Mouse (Mus musculus): ENCODE measurements at regions not wholly inside any gene's neighbourhood (a gene's known extent, or its start where the extent isn't known, plus 50 kb on each side); places are given as distances from the start of the nearest gene placed in this dataset.

GRCm38 (mm10) chr14:120770579-120770978 lies 140.4 kb upstream of the Ipo5 start:
- TF ChIP-seq CTCF (IDR thresholded peaks at IDR 0.05; ENCODE audit: borderline replicate concordance, extremely low read depth, insufficient read depth, insufficient read length) (no peak), POLR2A (IDR thresholded peaks at IDR 0.05; ENCODE audit: borderline replicate concordance, extremely low read depth, insufficient read depth, insufficient read length, poor library complexity, severe bottlenecking) (no peak)

Measured in brain, embryonic 14.5 days (tissue).